Mouse (Mus musculus) olfactory bulb, adult 2 months (tissue): Measurements from ENCODE around the gene Fkbpl.

Source experiments
- CTCF ChIP-seq: fragments of 200-500 bp; IDR thresholded peaks from 2 replicates; pipeline ENCODE4 v1.5.1; 2012; ENCODE audit warnings: low read depth, mild to moderate bottlenecking, low read length, moderate library complexity; ENCODE audit not compliant: insufficient read depth
- POLR2A ChIP-seq: fragments of 200-500 bp; IDR thresholded peaks from 2 replicates; pipeline ENCODE4 v1.6.1; 2012; ENCODE audit warnings: mild to moderate bottlenecking, low read depth, low read length, moderate library complexity; ENCODE audit not compliant: insufficient read depth

GRCm38 (mm10) chr17:34626773-34627092 is 17.8 kb upstream of the Fkbpl start:
- TF ChIP-seq CTCF (0 out of 2 replicates have a peak, but pooled peaks have one; percentile 3), POLR2A (no peak)
